Mouse (Mus musculus) lung, embryonic 14.5 days (tissue): ENCODE data around the gene Ccr5. TPM values are rescaled to one million over a fixed set of nuclear protein-coding genes. Genes with fewer than 3 reads are reported as not detected.

Source experiments
- ATAC-seq: fragments of 200-750 bp; cut with Nextera tagmentation; 2 replicates; pipeline ENCODE4 v1.8.0; 2017; ENCODE audit warnings: mild to moderate bottlenecking, moderate TSS enrichment, moderate library complexity; ENCODE audit not compliant: insufficient read depth
- DNase-seq: peaks from one replicate; pipeline ENCODE4 v3.0.0-alpha.2; 2015
- H3K27ac ChIP-seq: fragments of 300-500 bp; sonication (generic); 2 replicates; pipeline ENCODE4 v1.5.1; 2014; ENCODE audit warnings: low read depth, mild to moderate bottlenecking, moderate library complexity
- H3K27me3 ChIP-seq: fragments of 300-500 bp; sonication (generic); 2 replicates; pipeline ENCODE4 v1.6.1; 2014; ENCODE audit warnings: low read length, control low read depth; ENCODE audit not compliant: insufficient read depth
- H3K36me3 ChIP-seq: fragments of 300-500 bp; sonication (generic); 2 replicates; pipeline ENCODE4 v1.6.1; 2014; ENCODE audit warnings: control low read depth; ENCODE audit not compliant: insufficient read depth
- H3K4me1 ChIP-seq: fragments of 300-500 bp; sonication (generic); 2 replicates; pipeline ENCODE4 v1.6.1; 2014; ENCODE audit warnings: antibody characterized with exemption, control low read depth; ENCODE audit not compliant: insufficient read depth
- H3K4me2 ChIP-seq: fragments of 300-500 bp; sonication (generic); 2 replicates; pipeline ENCODE4 v1.6.1; 2014; ENCODE audit warnings: mild to moderate bottlenecking
- H3K4me3 ChIP-seq: fragments of 300-500 bp; sonication (generic); 2 replicates; pipeline ENCODE4 v1.5.1; 2014; ENCODE audit warnings: low read depth, low read length
- H3K9ac ChIP-seq: fragments of 300-500 bp; sonication (generic); 2 replicates; pipeline ENCODE4 v1.6.1; 2014
- H3K9me3 ChIP-seq: fragments of 300-500 bp; sonication (generic); 2 replicates; pipeline ENCODE4 v1.6.1; 2016; ENCODE audit warnings: low read depth, low read length, control low read depth
- CTCF ChIP-seq: IDR thresholded peaks from 2 replicates; pipeline ENCODE4 v1.5.1; 2016; ENCODE audit warnings: antibody characterized with exemption, low read depth
- WGBS: fragments of 180-500 bp; shearing (Covaris S2); extraction: QIAGEN DNeasy Blood & Tissue Kit; methylation state at CpG from one replicate; pipeline ENCODE4 v1.1.7; 2014; 5-methylcytosine and 5-hydroxymethylcytosine counted together
- polyA plus RNA-seq: library from polyadenylated mRNA; unstranded; fragments of >200 nt; fragmentation: Nextera tagmentation; extraction: Ambion mirVana; gene quantifications from 2 replicates; pipeline ENCODE4 v1.2.1, GENCODE M21; 2014

The Ccr5 gene
- polyA plus RNA-seq, 1 experiment from 2014 or later, result 0.37 TPM

DNA sequence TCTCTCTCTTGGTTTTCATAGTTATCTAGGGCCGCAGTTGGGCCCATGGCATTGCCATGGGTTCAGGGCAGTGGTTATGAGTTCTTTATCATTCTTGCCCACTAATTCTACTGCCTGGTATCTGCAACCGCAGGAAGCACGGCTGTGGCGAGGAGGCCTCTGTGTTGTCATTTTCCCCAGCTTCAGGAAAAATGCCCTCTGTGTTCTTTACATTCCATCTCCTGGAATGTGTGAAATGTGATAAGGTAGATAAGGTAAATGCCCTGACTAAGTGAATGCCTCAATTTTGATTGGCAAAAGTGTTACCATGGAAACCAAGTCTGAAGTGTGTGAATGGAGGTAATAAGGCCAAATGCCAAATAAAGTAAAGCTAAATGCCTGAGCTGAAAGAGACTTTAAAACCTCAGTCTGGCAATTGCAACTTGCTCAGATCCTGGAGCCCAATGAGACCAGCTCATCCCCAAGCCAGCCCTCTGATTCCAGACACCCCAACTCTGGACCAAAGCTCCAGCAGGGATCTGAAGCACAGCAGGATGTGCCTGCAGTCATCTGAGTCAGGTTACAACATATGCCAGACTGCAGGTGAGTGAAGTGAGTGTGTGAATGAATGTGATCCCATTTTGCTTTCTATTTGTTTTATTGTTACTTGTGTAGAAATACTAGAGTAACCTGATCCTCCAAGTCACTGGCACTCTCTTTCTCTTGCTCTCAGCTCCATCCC lies 16.9 kb downstream of the Ccr5 start:
- peak; percentile 69 for DNase-seq
- no peaks in the 10 kb centered on the region for H3K36me3 ChIP-seq
- H3K9me3 ChIP-seq, result no peaks in the 10 kb centered on the region
- 20% methylated on average over 4 of the region's 4 CpGs for WGBS
- H3K4me2 ChIP-seq, result peak overlapping the region; percentile 25; the same call in 1 of the 2 replicates
- ATAC-seq, result peak; percentile 94
- no peak overlapping the region for H3K9ac ChIP-seq
- no peak overlapping the region for H3K4me3 ChIP-seq
- no peaks in the 10 kb centered on the region for H3K4me1 ChIP-seq
- no peaks in the 10 kb centered on the region for H3K27me3 ChIP-seq
- H3K27ac ChIP-seq, result peak overlapping the region; percentile 65
- TF ChIP-seq CTCF, result no peak

DNA sequence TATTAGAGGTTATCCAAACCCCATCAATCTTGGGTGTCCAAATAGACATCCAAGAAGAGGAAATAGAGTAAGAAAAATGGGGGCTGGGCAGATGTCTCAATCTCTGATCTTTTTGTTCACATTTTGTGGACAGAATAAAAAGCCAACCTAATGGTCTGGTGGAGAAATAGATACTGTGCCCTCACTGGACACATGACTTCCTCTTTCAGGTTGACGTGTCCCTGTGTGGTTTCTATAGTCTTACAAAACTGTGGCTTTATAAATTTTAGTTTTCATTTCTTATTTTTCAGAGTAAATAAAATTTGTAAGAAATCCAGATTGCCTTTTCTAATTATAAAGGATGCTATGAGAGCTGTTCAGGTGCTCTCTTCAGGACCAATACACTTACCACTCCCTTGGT lies 22.3 kb downstream of the Ccr5 start:
- no peaks in the 10 kb centered on the region for H3K4me1 ChIP-seq
- no peaks in the 10 kb centered on the region for H3K9me3 ChIP-seq
- H3K4me3 ChIP-seq, result no peak overlapping the region
- H3K27me3 ChIP-seq, result no peaks in the 10 kb centered on the region
- TF ChIP-seq CTCF, result no peak
- no peaks in the 10 kb centered on the region for H3K36me3 ChIP-seq
- WGBS, result 77% methylated on average over 1 of the region's 1 CpGs
- H3K27ac ChIP-seq, result no peak overlapping the region
- no peak for ATAC-seq
- no peak overlapping the region for H3K4me2 ChIP-seq
- no peak for DNase-seq
- no peak overlapping the region for H3K9ac ChIP-seq

DNA sequence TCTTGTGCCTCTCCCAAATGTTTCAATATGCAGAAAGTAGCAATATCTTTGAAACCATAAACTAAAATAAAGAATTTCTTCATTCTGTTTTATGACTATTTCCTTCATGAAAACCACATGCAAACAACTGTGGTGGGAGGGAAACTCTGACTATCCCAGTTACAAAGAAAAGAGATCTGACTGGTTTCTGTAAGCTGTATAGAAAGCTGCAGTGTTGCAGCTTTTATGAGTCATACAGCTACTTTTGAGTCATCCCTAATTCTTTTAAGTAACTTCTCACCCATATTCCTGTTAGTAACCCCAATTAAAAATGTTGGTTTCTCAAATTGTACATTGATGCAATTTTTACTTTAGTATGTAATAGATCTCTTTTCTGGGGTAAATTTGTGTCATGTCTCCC lies 25.0 kb downstream of the Ccr5 start:
- H3K4me3 ChIP-seq, result no peak overlapping the region
- DNase-seq (no peak), ATAC-seq (no peak)
- H3K9ac ChIP-seq, result no peak overlapping the region
- no peak overlapping the region for H3K4me2 ChIP-seq
- H3K27ac ChIP-seq, result no peak overlapping the region
- no peaks in the 10 kb centered on the region for H3K4me1 ChIP-seq
- no peak for TF ChIP-seq CTCF
- no peaks in the 10 kb centered on the region for H3K36me3 ChIP-seq
- no peaks in the 10 kb centered on the region for H3K27me3 ChIP-seq
- no peaks in the 10 kb centered on the region for H3K9me3 ChIP-seq

Other genes starting within 250 kb of the Ccr5 start
- gene Ccr1, start 152.9 kb upstream of the Ccr5 start, polyA plus RNA-seq, result 4.0 TPM in 2 replicates
- gene Ccr1l1, start 143.1 kb upstream of the Ccr5 start, polyA plus RNA-seq, result not detected in 2 replicates
- gene Ccr3, start 99.6 kb upstream of the Ccr5 start, polyA plus RNA-seq, result not detected in 2 replicates
- 6.6 and 7.2 TPM in 2 replicates for gene Ccr2, start 19.6 kb upstream of the Ccr5 start, polyA plus RNA-seq
- gene 2010315B03Rik, start 191.2 kb downstream of the Ccr5 start, polyA plus RNA-seq, result 7.5 TPM in 2 replicates